Mouse (Mus musculus) liver, embryonic 14.5 days (tissue): ENCODE measurements around the gene Stum. TPM values are rescaled to one million over a fixed set of nuclear protein-coding genes. Genes with fewer than 3 reads are reported as not detected.

Source experiments
- ATAC-seq: fragments of 200-750 bp; cut with Nextera tagmentation; 2 replicates; pipeline ENCODE4 v1.8.0; 2017; ENCODE audit warnings: moderate number of reproducible peaks, mild to moderate bottlenecking, moderate library complexity; ENCODE audit not compliant: insufficient read depth
- DNase-seq, 3 experiments: peaks; one replicate each; pipeline ENCODE4 v3.0.0-alpha.2; 2012 to 2013; ENCODE audit warnings: low read depth in 3 of 3, low spot score in 3 of 3
- H3K27ac ChIP-seq: fragments of 300-500 bp; sonication (generic); 2 replicates; pipeline ENCODE4 v1.5.1; 2014; ENCODE audit warnings: moderate library complexity, mild to moderate bottlenecking, control low read depth, inconsistent platforms
- H3K27me3 ChIP-seq: fragments of 300-500 bp; sonication (generic); 2 replicates; pipeline ENCODE4 v1.6.1; 2014; ENCODE audit warnings: mild to moderate bottlenecking, low read length, moderate library complexity; ENCODE audit not compliant: control insufficient read depth, insufficient read depth
- H3K36me3 ChIP-seq: fragments of 300-500 bp; sonication (generic); replicated peaks from 2 replicates; pipeline ENCODE4 v1.6.1; 2014; ENCODE audit warnings: low read depth; ENCODE audit not compliant: control insufficient read depth, insufficient read depth
- H3K4me1 ChIP-seq, 2 experiments: fragments of 200-500 bp in 1 of 2; fragments of 300-500 bp in 1 of 2; sonication (generic) in 1 of 2; replicated peaks; 2 replicates each; pipeline ENCODE4 v1.6.1; 2012 to 2014; ENCODE audit warnings: antibody characterized with exemption in 1 of 2, inconsistent platforms in 1 of 2, low read length in 1 of 2; ENCODE audit not compliant: control insufficient read depth in 2 of 2, insufficient read depth in 2 of 2
- H3K4me2 ChIP-seq: fragments of 300-500 bp; sonication (generic); 2 replicates; pipeline ENCODE4 v1.6.1; 2014; ENCODE audit warnings: low read depth, mild to moderate bottlenecking, control low read depth, moderate library complexity
- H3K4me3 ChIP-seq, 2 experiments: fragments of 200-500 bp in 1 of 2; fragments of 300-500 bp in 1 of 2; sonication (generic) in 1 of 2; 2 replicates each; pipeline ENCODE4 v1.5.1; 2012 to 2014; ENCODE audit warnings: low read depth in 2 of 2, low read length in 2 of 2, mild to moderate bottlenecking in 2 of 2, control low read depth in 1 of 2, inconsistent platforms in 1 of 2, moderate library complexity in 1 of 2; ENCODE audit not compliant: insufficient read depth in 1 of 2
- H3K9ac ChIP-seq: fragments of 300-500 bp; sonication (generic); replicated peaks from 2 replicates; pipeline ENCODE4 v1.6.1; 2014; ENCODE audit warnings: mild to moderate bottlenecking, control low read depth, moderate library complexity
- H3K9me3 ChIP-seq: fragments of 300-500 bp; sonication (generic); 2 replicates; pipeline ENCODE4 v1.6.1; 2016; ENCODE audit warnings: low read length, mixed read lengths; ENCODE audit not compliant: control insufficient read depth
- CTCF ChIP-seq: IDR thresholded peaks from 2 replicates; pipeline ENCODE4 v1.5.1; 2016; ENCODE audit warnings: antibody characterized with exemption, low read depth, control low read depth
- EP300 ChIP-seq: IDR thresholded peaks from 2 replicates; pipeline ENCODE4 v1.6.1; 2016; ENCODE audit warnings: antibody characterized with exemption, low read depth
- WGBS: fragments of 180-500 bp; shearing (Covaris S2); extraction: QIAGEN DNeasy Blood & Tissue Kit; methylation state at CpG from one replicate; pipeline ENCODE4 v1.1.7; 2014; ENCODE audit not compliant: insufficient replicate concordance; 5-methylcytosine and 5-hydroxymethylcytosine counted together
- polyA plus RNA-seq, 2 experiments: library from polyadenylated mRNA; depleted of rRNA in 1 of 2; stranded (reverse) in 1 of 2; unstranded in 1 of 2; fragments of >200 nt; fragmentation: Nextera tagmentation in 1 of 2; extraction: Ambion mirVana in 1 of 2; gene quantifications; 2 replicates each; pipeline versions ENCODE4 v1.2.1 to v1.2.3; 2012 to 2014

The Stum gene
- polyA plus RNA-seq, 2 experiments = 0.04 TPM; not detected in 1

DNA sequence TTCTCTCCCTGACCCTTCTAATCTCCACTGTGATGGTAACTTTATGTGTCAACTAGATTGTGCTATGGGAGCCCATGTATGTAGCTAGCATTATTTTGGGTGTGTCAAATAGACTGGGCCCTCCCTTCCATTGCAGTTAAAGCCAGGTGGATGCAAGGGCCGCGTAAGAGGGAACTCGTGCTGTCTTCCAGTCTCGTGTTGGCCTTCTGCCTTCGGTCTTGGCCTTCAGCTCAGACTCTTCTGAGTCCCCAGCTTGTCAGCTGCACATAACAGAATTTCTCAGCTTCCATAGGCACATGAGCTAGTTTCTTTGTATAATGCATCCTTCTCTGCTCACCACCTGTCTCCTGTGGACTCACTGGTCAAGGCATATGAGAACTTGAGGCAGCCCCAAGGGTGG is 17.3 kb upstream of the Stum start:
- Histone ChIP-seq H3K27me3 (no peaks in the 10 kb centered on the region), H3K9me3 (no peaks in the 10 kb centered on the region), H3K4me2 (no peak overlapping the region), H3K4me3 (no peak overlapping the region), H3K9ac (no peak overlapping the region), H3K27ac (no peak overlapping the region), H3K36me3 (no peaks in the 10 kb centered on the region), H3K4me1 (no peaks in the 10 kb centered on the region; a peak in 1 of 4 replicates)
- DNase-seq (no peak), ATAC-seq (no peak)
- TF ChIP-seq CTCF (no peak), EP300 (no peak)
- whole genome bisulfite sequencing = 72% methylated on average over 5 of the region's 5 CpGs

DNA sequence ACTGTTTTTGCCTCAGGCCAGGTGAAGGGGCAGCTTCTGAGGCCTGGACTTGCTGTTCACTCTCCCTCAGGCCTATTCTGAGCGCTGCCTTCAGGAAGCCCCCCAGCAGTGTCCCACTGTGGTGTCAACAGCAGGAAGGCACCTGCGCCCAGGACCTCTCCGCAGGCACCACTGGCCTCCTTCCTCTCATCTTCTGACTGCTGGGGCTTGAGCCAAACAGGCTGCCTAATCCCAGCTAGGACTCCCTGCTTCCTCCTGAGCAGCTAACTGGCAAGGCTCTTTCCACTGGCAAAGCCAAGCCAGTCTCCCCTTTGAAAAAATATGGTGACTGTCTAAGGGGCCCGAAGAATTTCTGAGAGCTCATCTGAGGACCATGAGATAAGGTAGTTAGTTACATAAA is 16.9 kb upstream of the Stum start:
- ATAC-seq = no peak
- no peaks in the 10 kb centered on the region for H3K9me3 ChIP-seq
- H3K36me3 ChIP-seq = no peaks in the 10 kb centered on the region
- no peak for DNase-seq
- H3K27me3 ChIP-seq = no peaks in the 10 kb centered on the region
- TF ChIP-seq CTCF = no peak
- TF ChIP-seq EP300 = no peak
- H3K4me3 ChIP-seq = no peak overlapping the region
- no peak overlapping the region for H3K4me2 ChIP-seq
- no peak overlapping the region for H3K27ac ChIP-seq
- no peak overlapping the region for H3K9ac ChIP-seq
- H3K4me1 ChIP-seq = no peaks in the 10 kb centered on the region; a peak in 1 of 4 replicates
- WGBS = 34% methylated on average over 4 of the region's 4 CpGs

DNA sequence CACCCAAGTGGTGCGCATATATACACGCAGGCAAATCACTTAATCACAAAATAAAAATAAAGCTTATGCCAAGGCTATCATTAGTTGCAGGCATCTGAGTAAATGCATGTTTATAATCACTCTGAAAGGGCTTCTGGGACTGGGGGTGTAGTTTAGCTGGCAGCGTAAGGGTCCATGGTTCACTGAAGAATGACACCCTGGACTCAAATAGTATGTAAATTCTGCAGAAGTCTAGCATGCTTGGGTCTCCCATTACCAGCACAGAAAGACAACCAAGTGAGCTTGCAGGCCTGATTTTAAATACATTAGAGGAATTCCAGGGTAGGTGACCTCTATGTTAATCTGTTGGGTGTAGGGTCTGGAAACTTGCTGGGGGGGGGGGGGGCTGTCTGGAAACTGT is 16.5 kb upstream of the Stum start:
- DNase-seq = no peak
- no peaks in the 10 kb centered on the region for H3K27me3 ChIP-seq
- TF ChIP-seq EP300 (no peak), CTCF (no peak)
- H3K4me3 ChIP-seq = no peak overlapping the region
- no peak overlapping the region for H3K27ac ChIP-seq
- no peaks in the 10 kb centered on the region for H3K9me3 ChIP-seq
- 78% methylated on average over 3 of the region's 3 CpGs for WGBS
- H3K4me1 ChIP-seq = no peaks in the 10 kb centered on the region; a peak in 1 of 4 replicates
- H3K9ac ChIP-seq = no peak overlapping the region
- no peak overlapping the region for H3K4me2 ChIP-seq
- ATAC-seq = no peak
- H3K36me3 ChIP-seq = no peaks in the 10 kb centered on the region

DNA sequence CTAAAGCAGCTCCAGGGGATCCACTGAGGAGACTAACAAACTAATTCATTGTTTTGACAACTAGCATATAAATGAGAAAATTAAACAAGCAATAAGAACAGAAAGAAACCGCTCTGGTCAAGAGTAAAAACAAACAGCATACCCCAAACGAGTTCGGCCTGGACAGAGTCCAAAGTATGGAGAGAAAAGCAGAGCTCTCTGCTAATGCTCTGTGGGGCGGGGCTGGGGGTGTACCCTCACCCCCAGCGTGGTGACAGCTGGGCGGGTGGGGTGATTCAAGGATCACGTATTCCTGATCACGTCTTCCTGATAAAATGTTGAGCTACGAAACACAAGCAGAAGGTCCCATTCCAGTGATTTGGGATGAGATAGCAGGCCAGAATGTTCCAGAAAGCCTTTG is 9.5 kb upstream of the Stum start:
- no peaks in the 10 kb centered on the region for H3K4me1 ChIP-seq
- no peaks in the 10 kb centered on the region for H3K27me3 ChIP-seq
- DNase-seq (no peak), ATAC-seq (no peak)
- H3K36me3 ChIP-seq = no peaks in the 10 kb centered on the region
- TF ChIP-seq EP300 = no peak
- TF ChIP-seq CTCF = no peak
- H3K9ac ChIP-seq = no peak overlapping the region
- no peak overlapping the region for H3K4me3 ChIP-seq
- no peak overlapping the region for H3K4me2 ChIP-seq
- H3K27ac ChIP-seq = no peak overlapping the region
- no peaks in the 10 kb centered on the region for H3K9me3 ChIP-seq
- 42% methylated on average over 9 of the region's 9 CpGs for WGBS

DNA sequence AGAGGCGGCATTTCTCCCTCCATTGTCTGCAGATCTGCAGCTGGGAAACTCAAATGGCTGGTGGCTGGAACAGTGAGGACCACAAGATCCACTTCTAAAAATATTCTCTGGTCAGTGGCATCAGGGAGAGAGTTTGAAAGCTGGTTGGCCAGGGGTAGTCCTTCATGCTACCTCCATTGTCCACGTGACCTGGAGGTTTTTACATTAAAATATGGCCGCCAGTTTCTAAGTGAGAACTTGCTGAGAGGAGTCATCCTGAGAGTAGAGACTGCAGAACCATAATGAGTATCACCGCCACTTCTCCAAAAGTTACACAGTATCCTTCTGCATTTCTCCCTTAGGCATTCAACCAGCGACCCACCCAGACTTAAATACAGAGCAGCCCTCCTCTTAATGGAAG is 2.0 kb upstream of the Stum start:
- TF ChIP-seq CTCF = no peak
- no peak for TF ChIP-seq EP300
- DNase-seq = no peak
- 64% methylated on average over 5 of the region's 5 CpGs for WGBS

More for the DNA sequence above, 2.0 kb upstream of the Stum start:
- Histone ChIP-seq H3K27me3 (peaks cover 29% of the 10 kb centered on the region), H3K4me1 (no peaks in the 10 kb centered on the region), H3K9ac (no peak overlapping the region), H3K4me3 (no peak overlapping the region), H3K36me3 (no peaks in the 10 kb centered on the region), H3K27ac (no peak overlapping the region), H3K9me3 (no peaks in the 10 kb centered on the region), H3K4me2 (no peak overlapping the region)
- ATAC-seq = no peak
